Mouse (Mus musculus): ENCODE measurements at regions not wholly inside any gene's neighbourhood (a gene's known extent, or its start where the extent isn't known, plus 50 kb on each side); places are given as distances from the start of the nearest gene placed in this dataset.

DNA sequence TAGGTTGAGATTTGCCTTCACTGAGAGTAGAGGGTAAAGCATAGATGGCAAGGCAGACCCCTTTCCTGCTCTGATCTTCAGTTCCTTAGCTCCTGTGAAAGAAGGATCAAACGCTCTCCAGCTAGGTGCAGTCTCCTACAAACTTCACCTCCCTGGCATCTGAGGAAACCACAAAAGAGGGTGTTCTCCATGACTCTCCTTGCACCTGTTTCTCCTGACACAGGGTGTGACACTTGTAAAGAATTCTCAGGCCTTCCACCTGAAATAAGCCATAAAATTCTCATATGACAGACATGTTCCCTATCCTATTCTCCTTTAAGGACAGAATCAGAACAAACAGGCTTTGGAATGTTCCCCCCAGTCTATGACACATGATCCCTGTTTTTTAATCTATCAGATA, 538.7 kb downstream of the Nfib start:
- TF ChIP-seq ZC3H11A (IDR thresholded peaks at IDR 0.05; ENCODE audit: borderline replicate concordance, low read depth, low read length) (no peak), HCFC1 (IDR thresholded peaks at IDR 0.05; ENCODE audit: borderline replicate concordance, insufficient read depth, low read length) (no peak), ZNF384 (IDR thresholded peaks at IDR 0.05; ENCODE audit: low read depth, low read length) (no peak)
